Mouse (Mus musculus) liver, adult 2 months (tissue): ENCODE results near the gene Aasdh.

Experiments used
- CTCF ChIP-seq: fragments of 200-500 bp; IDR thresholded peaks from 2 replicates; pipeline ENCODE4 v1.5.1; 2011; ENCODE audit warnings: low read depth, low read length, control low read depth
- POLR2A ChIP-seq: fragments of 200-500 bp; IDR thresholded peaks from 2 replicates; pipeline ENCODE4 v1.6.1; 2011; ENCODE audit warnings: low read length, control low read depth; ENCODE audit not compliant: insufficient read depth; ENCODE audit errors: extremely low read depth

GRCm38 (mm10) chr5:76847106-76847505 lies 58.2 kb downstream of the Aasdh start:
- no peak for TF ChIP-seq CTCF
- no peak for TF ChIP-seq POLR2A
